Mouse (Mus musculus): ENCODE measurements around the gene Chn2. TPM values are rescaled to one million over a fixed set of nuclear protein-coding genes. Genes with fewer than 3 reads are reported as not detected.

Chn2 gene
- polyA plus RNA-seq, 1 experiment from 2014 or later = 23.5 TPM

DNA sequence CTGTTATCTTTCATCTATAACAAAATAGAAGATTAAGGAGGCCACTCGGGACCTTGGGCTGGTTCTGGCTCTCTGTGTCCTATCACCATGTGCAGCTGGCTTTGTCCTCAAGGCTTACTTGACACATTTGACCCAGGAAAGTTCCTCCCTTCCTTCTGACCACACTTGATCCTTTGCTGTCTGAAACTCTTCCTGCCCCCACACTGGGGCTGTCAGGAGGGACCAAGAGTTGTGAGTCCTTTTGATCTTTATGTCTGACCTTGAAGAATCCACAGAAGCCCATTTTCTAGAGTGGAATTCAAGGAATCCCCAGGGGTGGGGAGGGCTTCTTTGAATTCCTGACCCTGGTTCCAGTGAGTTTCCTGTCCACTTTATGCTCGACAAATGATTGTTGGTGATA, 21.3 kb upstream of the Chn2 start:
- H3K4me3 ChIP-seq (ENCODE audit: low read depth, low read length) = no peak overlapping the region

DNA sequence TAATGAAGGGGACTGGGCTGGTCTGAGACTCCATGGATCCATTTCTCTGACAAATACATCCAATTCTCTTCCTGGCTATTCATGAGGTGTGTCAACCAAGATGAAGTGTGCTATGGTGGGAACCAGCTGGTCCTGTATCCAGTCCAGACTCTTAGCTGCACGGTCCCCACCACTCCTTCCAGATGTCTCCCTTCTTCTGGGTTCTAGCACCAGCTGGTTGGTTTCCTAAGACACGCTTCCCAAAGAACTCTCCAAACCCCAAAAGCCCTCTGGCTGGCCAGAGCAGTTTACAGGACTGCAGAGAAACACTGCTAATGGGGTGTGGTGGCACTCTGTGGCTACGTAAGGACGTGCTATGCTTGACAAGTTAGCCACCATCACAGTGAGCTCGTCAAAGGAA, 20.5 kb upstream of the Chn2 start:
- ATAC-seq (ENCODE audit: low read depth) = no peak
- 89% methylated on average over 5 of the region's 5 CpGs for WGBS
- Histone ChIP-seq H3K27ac (ENCODE audit: low read depth, low read length) (no peak overlapping the region), H3K9me3 (ENCODE audit: control insufficient read depth, low read length) (no peaks in the 10 kb centered on the region), H3K9ac (replicated peaks; ENCODE audit: low read depth, low read length) (no peak overlapping the region), H3K4me1 (ENCODE audit: control insufficient read depth, insufficient read depth, low read length) (no peaks in the 10 kb centered on the region), H3K27me3 (ENCODE audit: control insufficient read depth, insufficient read depth, low read length) (no peaks in the 10 kb centered on the region), H3K4me2 (ENCODE audit: low read depth, low read length) (no peak overlapping the region), H3K36me3 (ENCODE audit: control insufficient read depth, insufficient read depth, low read length) (no peaks in the 10 kb centered on the region), H3K4me3 (ENCODE audit: low read depth, low read length) (no peak overlapping the region)

More for the DNA sequence above, 21.3 kb upstream of the Chn2 start:
- Histone ChIP-seq H3K9ac (replicated peaks; ENCODE audit: low read depth, low read length) (no peak overlapping the region), H3K4me1 (ENCODE audit: control insufficient read depth, insufficient read depth, low read length) (no peaks in the 10 kb centered on the region), H3K9me3 (ENCODE audit: control insufficient read depth, low read length) (no peaks in the 10 kb centered on the region), H3K27me3 (ENCODE audit: control insufficient read depth, insufficient read depth, low read length) (no peaks in the 10 kb centered on the region), H3K27ac (ENCODE audit: low read depth, low read length) (no peak overlapping the region), H3K36me3 (ENCODE audit: control insufficient read depth, insufficient read depth, low read length) (no peaks in the 10 kb centered on the region), H3K4me2 (ENCODE audit: low read depth, low read length) (no peak overlapping the region)
- WGBS = 64% methylated on average over 2 of the region's 2 CpGs
- no peak for ATAC-seq (ENCODE audit: low read depth)

DNA sequence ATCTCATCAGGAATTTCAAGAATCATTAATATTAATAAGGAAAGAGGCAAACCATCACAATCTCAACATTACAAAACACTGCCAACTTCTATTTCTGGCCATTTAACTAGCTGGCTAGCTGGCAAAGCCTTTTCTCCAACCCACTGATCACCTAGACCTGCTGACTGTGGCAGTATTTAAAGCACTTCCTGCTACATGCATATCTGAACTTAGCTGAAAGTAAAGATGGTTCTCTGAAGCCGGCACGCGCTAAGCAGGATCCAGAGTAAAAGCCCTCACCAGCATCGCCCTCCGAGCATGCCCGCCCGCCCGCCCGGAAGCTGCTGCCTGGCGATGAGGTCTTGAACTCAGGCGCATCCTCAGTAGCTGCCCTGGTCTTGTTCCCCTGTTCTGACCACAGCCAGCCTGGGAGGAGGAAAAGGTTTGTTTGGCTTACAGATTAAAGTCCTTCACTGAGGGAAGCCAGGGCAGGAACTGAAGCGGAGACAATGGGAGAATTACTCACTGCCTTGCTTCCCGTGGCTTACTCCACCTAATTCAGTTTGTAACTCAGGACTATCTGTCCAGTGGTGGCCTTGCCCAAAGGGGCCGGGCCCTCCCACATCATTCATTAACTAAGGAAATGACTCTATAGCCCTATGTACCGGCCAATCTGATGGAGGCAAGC, 18.1 kb upstream of the Chn2 start:
- no peaks in the 10 kb centered on the region for H3K4me1 ChIP-seq (ENCODE audit: control insufficient read depth, insufficient read depth, low read length)
- H3K9me3 ChIP-seq (ENCODE audit: control insufficient read depth, low read length) = no peaks in the 10 kb centered on the region
- H3K9ac ChIP-seq (replicated peaks; ENCODE audit: low read depth, low read length) = no peak overlapping the region
- no peaks in the 10 kb centered on the region for H3K36me3 ChIP-seq (ENCODE audit: control insufficient read depth, insufficient read depth, low read length)
- H3K4me3 ChIP-seq (ENCODE audit: low read depth, low read length) = no peak overlapping the region
- WGBS = 53% methylated on average over 15 of the region's 15 CpGs
- no peak overlapping the region for H3K4me2 ChIP-seq (ENCODE audit: low read depth, low read length)
- no peaks in the 10 kb centered on the region for H3K27me3 ChIP-seq (ENCODE audit: control insufficient read depth, insufficient read depth, low read length)
- no peak overlapping the region for H3K27ac ChIP-seq (ENCODE audit: low read depth, low read length)
- ATAC-seq (ENCODE audit: low read depth) = no peak

DNA sequence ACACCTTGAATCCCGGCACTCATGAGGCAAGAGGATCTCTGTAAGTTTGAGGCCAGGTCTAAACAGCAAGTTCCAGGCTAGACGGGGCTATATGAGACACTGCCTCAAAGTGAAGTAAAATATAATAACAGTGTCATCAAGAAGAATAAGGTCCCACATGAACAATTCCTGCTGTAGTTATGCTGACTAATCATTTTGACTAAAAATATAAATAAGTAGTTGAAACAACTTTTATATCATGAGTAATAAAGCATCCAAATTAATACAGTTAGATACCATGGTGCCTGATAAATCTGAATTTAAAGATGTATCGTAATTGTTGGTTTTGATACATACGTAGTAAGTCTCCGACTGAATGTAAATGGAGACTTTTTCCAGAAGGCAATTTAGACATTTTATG, 15.5 kb upstream of the Chn2 start:
- no peaks in the 10 kb centered on the region for H3K4me1 ChIP-seq (ENCODE audit: control insufficient read depth, insufficient read depth, low read length)
- H3K4me3 ChIP-seq (ENCODE audit: low read depth, low read length) = no peak overlapping the region
- H3K27ac ChIP-seq (ENCODE audit: low read depth, low read length) = no peak overlapping the region
- no peaks in the 10 kb centered on the region for H3K36me3 ChIP-seq (ENCODE audit: control insufficient read depth, insufficient read depth, low read length)
- ATAC-seq (ENCODE audit: low read depth) = no peak
- no peak overlapping the region for H3K9ac ChIP-seq (replicated peaks; ENCODE audit: low read depth, low read length)
- H3K9me3 ChIP-seq (ENCODE audit: control insufficient read depth, low read length) = no peaks in the 10 kb centered on the region
- H3K27me3 ChIP-seq (ENCODE audit: control insufficient read depth, insufficient read depth, low read length) = no peaks in the 10 kb centered on the region
- H3K4me2 ChIP-seq (ENCODE audit: low read depth, low read length) = no peak overlapping the region
- 95% methylated on average over 5 of the region's 5 CpGs for WGBS

DNA sequence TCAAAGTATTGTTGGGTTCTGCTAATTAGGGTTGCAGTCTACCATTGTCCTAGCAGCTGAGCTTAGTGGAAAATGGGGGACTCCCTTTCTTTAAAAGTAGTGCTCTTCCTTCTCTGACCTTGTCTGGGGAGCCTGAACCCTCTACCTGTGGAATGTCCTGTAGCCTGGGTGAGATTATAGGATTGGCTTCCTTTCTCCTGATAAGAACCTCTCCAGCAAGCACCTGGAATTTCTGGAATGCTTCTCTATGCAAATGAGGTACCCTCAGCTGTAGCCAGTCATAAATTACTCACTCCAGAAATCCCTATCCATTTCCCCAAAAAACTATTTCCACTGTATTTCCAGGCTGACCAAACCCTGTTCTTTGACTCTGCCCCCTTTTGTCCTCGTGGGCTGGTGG, 10.6 kb upstream of the Chn2 start:
- H3K27ac ChIP-seq (ENCODE audit: low read depth, low read length) = no peak overlapping the region
- H3K9me3 ChIP-seq (ENCODE audit: control insufficient read depth, low read length) = no peaks in the 10 kb centered on the region
- H3K4me1 ChIP-seq (ENCODE audit: control insufficient read depth, insufficient read depth, low read length) = 0 out of 2 replicates have a peak, but pooled peaks cover 2% of the 10 kb centered on the region

DNA sequence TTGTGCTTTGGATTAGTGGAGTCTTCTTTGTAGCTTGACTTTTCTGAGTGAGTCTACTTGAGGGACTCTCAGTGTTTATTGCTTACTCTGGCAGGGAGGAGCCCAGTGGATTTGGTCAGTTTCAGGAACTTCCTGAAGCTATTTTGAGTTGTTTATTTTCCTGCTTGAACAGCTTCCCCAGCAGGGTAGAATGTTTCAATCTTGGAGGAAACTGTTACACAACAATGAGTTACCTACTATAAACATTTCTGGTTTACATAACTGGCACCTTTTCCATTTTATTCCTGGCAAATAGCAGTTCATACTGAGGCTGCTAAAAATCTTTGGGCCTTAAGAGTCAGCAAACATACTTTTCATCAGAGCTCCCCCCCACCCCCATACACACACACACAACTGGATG, 9.0 kb upstream of the Chn2 start:
- Histone ChIP-seq H3K27ac (ENCODE audit: low read depth, low read length) (no peak overlapping the region), H3K36me3 (ENCODE audit: control insufficient read depth, insufficient read depth, low read length) (no peaks in the 10 kb centered on the region)

More for the DNA sequence above, 10.6 kb upstream of the Chn2 start:
- H3K27me3 ChIP-seq (ENCODE audit: control insufficient read depth, insufficient read depth, low read length) = no peaks in the 10 kb centered on the region
- no peak overlapping the region for H3K4me2 ChIP-seq (ENCODE audit: low read depth, low read length)
- no peak overlapping the region for H3K9ac ChIP-seq (replicated peaks; ENCODE audit: low read depth, low read length)
- H3K36me3 ChIP-seq (ENCODE audit: control insufficient read depth, insufficient read depth, low read length) = no peaks in the 10 kb centered on the region
- ATAC-seq (ENCODE audit: low read depth) = no peak
- H3K4me3 ChIP-seq (ENCODE audit: low read depth, low read length) = no peak overlapping the region
- 44% methylated on average over 1 of the region's 1 CpGs for WGBS

DNA sequence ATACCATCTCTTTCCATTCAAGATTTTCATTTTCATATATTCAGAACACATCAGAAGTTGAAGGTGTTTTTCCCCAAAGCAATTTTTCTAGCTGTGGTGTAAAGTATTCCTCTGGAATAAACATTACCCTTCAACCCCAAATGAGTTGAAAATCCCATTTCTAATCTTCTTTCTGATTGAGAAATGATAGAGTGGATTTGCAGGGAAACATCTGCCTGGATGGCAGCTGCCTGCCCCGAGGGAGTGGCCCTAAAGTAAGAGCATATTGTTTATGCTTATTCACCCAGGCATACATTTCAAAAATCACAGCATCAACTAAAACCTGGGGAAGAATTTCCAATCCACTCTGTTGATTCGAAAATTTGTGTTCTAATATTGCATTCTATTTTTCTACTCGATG, 8.6 kb upstream of the Chn2 start:
- Histone ChIP-seq H3K4me1 (ENCODE audit: control insufficient read depth, insufficient read depth, low read length) (peaks cover 2% of the 10 kb centered on the region; the same call in 1 of the 2 replicates), H3K27me3 (ENCODE audit: control insufficient read depth, insufficient read depth, low read length) (no peaks in the 10 kb centered on the region), H3K36me3 (ENCODE audit: control insufficient read depth, insufficient read depth, low read length) (no peaks in the 10 kb centered on the region), H3K9ac (replicated peaks; ENCODE audit: low read depth, low read length) (no peak overlapping the region), H3K27ac (ENCODE audit: low read depth, low read length) (no peak overlapping the region), H3K9me3 (ENCODE audit: control insufficient read depth, low read length) (no peaks in the 10 kb centered on the region), H3K4me2 (ENCODE audit: low read depth, low read length) (no peak overlapping the region), H3K4me3 (ENCODE audit: low read depth, low read length) (no peak overlapping the region)
- whole genome bisulfite sequencing = 75% methylated on average over 3 of the region's 3 CpGs
- ATAC-seq (ENCODE audit: low read depth) = no peak

More for the DNA sequence above, 9.0 kb upstream of the Chn2 start:
- Histone ChIP-seq H3K4me3 (ENCODE audit: low read depth, low read length) (no peak overlapping the region), H3K27me3 (ENCODE audit: control insufficient read depth, insufficient read depth, low read length) (no peaks in the 10 kb centered on the region), H3K4me1 (ENCODE audit: control insufficient read depth, insufficient read depth, low read length) (peaks cover 2% of the 10 kb centered on the region; the same call in 1 of the 2 replicates), H3K9ac (replicated peaks; ENCODE audit: low read depth, low read length) (no peak overlapping the region), H3K9me3 (ENCODE audit: control insufficient read depth, low read length) (no peaks in the 10 kb centered on the region), H3K4me2 (ENCODE audit: low read depth, low read length) (no peak overlapping the region)
- no peak for ATAC-seq (ENCODE audit: low read depth)

DNA sequence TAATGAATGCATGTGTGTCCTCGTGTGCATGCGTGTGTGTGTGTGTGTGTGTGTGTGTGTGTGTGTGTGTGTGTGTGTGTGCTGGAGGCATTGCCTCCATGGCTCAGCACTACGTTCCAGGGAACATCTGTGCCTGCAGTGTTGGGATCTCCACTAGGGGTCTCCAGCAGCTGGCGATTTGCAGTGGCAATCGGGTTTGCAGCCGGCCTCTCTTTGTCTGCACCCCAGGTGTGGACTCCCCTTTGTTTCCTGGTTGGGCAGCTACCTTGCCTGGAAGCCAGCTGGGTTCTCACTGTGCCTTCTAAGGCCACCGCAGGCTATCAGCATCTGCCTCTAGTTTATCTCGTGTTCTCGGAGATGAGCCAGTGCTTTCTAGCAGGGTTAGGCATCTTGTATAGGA, 4.9 kb upstream of the Chn2 start:
- Histone ChIP-seq H3K4me3 (ENCODE audit: low read depth, low read length) (no peak overlapping the region), H3K4me2 (ENCODE audit: low read depth, low read length) (peak overlapping the region; percentile 37; the same call in 1 of the 2 replicates), H3K9ac (replicated peaks; ENCODE audit: low read depth, low read length) (no peak overlapping the region), H3K27me3 (ENCODE audit: control insufficient read depth, insufficient read depth, low read length) (no peaks in the 10 kb centered on the region), H3K36me3 (ENCODE audit: control insufficient read depth, insufficient read depth, low read length) (no peaks in the 10 kb centered on the region), H3K9me3 (ENCODE audit: control insufficient read depth, low read length) (no peaks in the 10 kb centered on the region), H3K4me1 (ENCODE audit: control insufficient read depth, insufficient read depth, low read length) (peaks cover 7% of the 10 kb centered on the region), H3K27ac (ENCODE audit: low read depth, low read length) (peak overlapping the region; percentile 74)
- peak; percentile 89 for ATAC-seq (ENCODE audit: low read depth)
- 0% methylated on average over 9 of the region's 9 CpGs for WGBS

DNA sequence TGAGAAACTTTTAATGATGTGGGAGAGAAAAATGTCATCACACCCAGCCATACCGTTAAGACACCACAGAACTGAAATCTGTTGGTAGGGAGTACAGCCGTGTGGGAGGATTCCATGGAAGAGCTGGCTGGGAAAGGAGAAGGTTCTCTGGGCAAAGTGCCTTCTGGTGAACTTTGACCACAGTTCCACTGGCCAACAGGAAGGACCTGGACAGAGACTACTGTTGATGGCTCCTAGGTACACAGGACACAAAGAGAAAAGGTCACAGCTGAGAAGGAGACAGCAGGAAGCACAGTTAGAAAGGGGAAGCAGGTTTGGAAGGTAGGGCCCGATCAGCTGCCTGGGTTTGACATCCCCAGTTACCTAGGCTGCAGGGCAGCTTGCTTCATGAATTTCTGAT, 3.8 kb upstream of the Chn2 start:
- no peaks in the 10 kb centered on the region for H3K27me3 ChIP-seq (ENCODE audit: control insufficient read depth, insufficient read depth, low read length)
- H3K27ac ChIP-seq (ENCODE audit: low read depth, low read length) = no peak overlapping the region
- 80% methylated on average over 3 of the region's 3 CpGs for WGBS

More for the DNA sequence above, 3.8 kb upstream of the Chn2 start:
- H3K4me2 ChIP-seq (ENCODE audit: low read depth, low read length) = no peak overlapping the region
- H3K9me3 ChIP-seq (ENCODE audit: control insufficient read depth, low read length) = no peaks in the 10 kb centered on the region
- H3K36me3 ChIP-seq (ENCODE audit: control insufficient read depth, insufficient read depth, low read length) = no peaks in the 10 kb centered on the region
- no peak for ATAC-seq (ENCODE audit: low read depth)
- no peak overlapping the region for H3K4me3 ChIP-seq (ENCODE audit: low read depth, low read length)
- peaks cover 7% of the 10 kb centered on the region for H3K4me1 ChIP-seq (ENCODE audit: control insufficient read depth, insufficient read depth, low read length)
- H3K9ac ChIP-seq (replicated peaks; ENCODE audit: low read depth, low read length) = no peak overlapping the region

Measured in neural tube, embryonic 14.5 days (tissue).